Mouse (Mus musculus) Muller cell, postnatal 12 days (primary cell): ENCODE measurements at regions not wholly inside any gene's neighbourhood (a gene's known extent, or its start where the extent isn't known, plus 50 kb on each side); places are given as distances from the start of the nearest gene placed in this dataset.

ENCODE experiments used
- DNase-seq: peaks from one replicate; pipeline ENCODE4 v3.0.0-alpha.2; 2015; ENCODE audit errors: inconsistent ontology term

- no peak for DNase-seq
Observed at GRCm38 (mm10) chr12:77776755-77777154, 417.3 kb upstream of the Gm6657 start.

GRCm38 (mm10) chr12:77780885-77781698, 412.9 kb upstream of the Gm6657 start:
- peak; percentile 80 for DNase-seq

- DNase-seq = no peak
Observed at GRCm38 (mm10) chr12:77783909-77784308, 410.1 kb upstream of the Gm6657 start.

GRCm38 (mm10) chr12:77785647-77786046, 408.4 kb upstream of the Gm6657 start:
- no peak for DNase-seq

GRCm38 (mm10) chr12:77786678-77787077, 407.4 kb upstream of the Gm6657 start:
- no peak for DNase-seq

- DNase-seq = no peak
Observed at GRCm38 (mm10) chr12:77788273-77788672, 405.8 kb upstream of the Gm6657 start.

GRCm38 (mm10) chr12:77789427-77789826, 404.6 kb upstream of the Gm6657 start:
- peak; percentile 21 for DNase-seq

- no peak for DNase-seq
Observed at GRCm38 (mm10) chr12:77789871-77790270, 404.2 kb upstream of the Gm6657 start.

GRCm38 (mm10) chr12:77790891-77791672, 403.0 kb upstream of the Gm6657 start:
- DNase-seq = peak; percentile 45

- DNase-seq = no peak
Observed at GRCm38 (mm10) chr12:77798516-77798915, 395.5 kb upstream of the Gm6657 start.

GRCm38 (mm10) chr12:77799134-77799770, 394.8 kb upstream of the Gm6657 start:
- no peak for DNase-seq

GRCm38 (mm10) chr12:77807674-77808073, 386.4 kb upstream of the Gm6657 start:
- DNase-seq = no peak

- peak; percentile 30 for DNase-seq
Observed at GRCm38 (mm10) chr12:77811276-77811675, 382.8 kb upstream of the Gm6657 start.

GRCm38 (mm10) chr12:77819456-77819855, 374.6 kb upstream of the Gm6657 start:
- DNase-seq = no peak

GRCm38 (mm10) chr12:77823381-77824030, 370.5 kb upstream of the Gm6657 start:
- peak; percentile 22 for DNase-seq

- no peak for DNase-seq
Observed at GRCm38 (mm10) chr12:77833411-77834169, 360.5 kb upstream of the Gm6657 start.

GRCm38 (mm10) chr12:77834891-77835290, 359.2 kb upstream of the Gm6657 start:
- peak; percentile 61 for DNase-seq

GRCm38 (mm10) chr12:77836231-77836630, 357.8 kb upstream of the Gm6657 start:
- peak; percentile 35 for DNase-seq

- no peak for DNase-seq
Observed at GRCm38 (mm10) chr12:77841844-77842415, 352.1 kb upstream of the Gm6657 start.
